Mouse (Mus musculus) liver, postnatal 0 days (tissue): ENCODE data around the gene Kdm1a. TPM values are rescaled to one million over a fixed set of nuclear protein-coding genes. Genes with fewer than 3 reads are reported as not detected.

Experiments
- ATAC-seq: fragments of 200-750 bp; cut with Nextera tagmentation; 2 replicates; pipeline ENCODE4 v1.8.0; 2017; ENCODE audit warnings: mild to moderate bottlenecking, moderate library complexity
- DNase-seq: peaks from one replicate; pipeline ENCODE4 v3.0.0-alpha.2; 2016
- H3K27ac ChIP-seq: fragments of 300-500 bp; sonication (generic); 2 replicates; pipeline ENCODE4 v1.5.1; 2014; ENCODE audit warnings: antibody characterized with exemption, moderate library complexity, mild to moderate bottlenecking, low read depth
- H3K27me3 ChIP-seq: fragments of 300-500 bp; sonication (generic); 2 replicates; pipeline ENCODE4 v1.6.1; 2014; ENCODE audit warnings: low read length, control low read depth, mixed read lengths; ENCODE audit not compliant: insufficient read depth
- H3K36me3 ChIP-seq: fragments of 300-500 bp; sonication (generic); replicated peaks from 2 replicates; pipeline ENCODE4 v1.6.1; 2014; ENCODE audit warnings: mild to moderate bottlenecking, control low read depth, low read length, moderate library complexity, mixed read lengths; ENCODE audit not compliant: insufficient read depth
- H3K4me1 ChIP-seq: fragments of 300-500 bp; sonication (generic); 2 replicates; pipeline ENCODE4 v1.6.1; 2014; ENCODE audit warnings: antibody characterized with exemption, mild to moderate bottlenecking, control low read depth; ENCODE audit not compliant: insufficient read depth
- H3K4me2 ChIP-seq: fragments of 300-500 bp; sonication (generic); 2 replicates; pipeline ENCODE4 v1.6.1; 2014; ENCODE audit warnings: low read depth, mild to moderate bottlenecking, low read length, moderate library complexity, mixed read lengths
- H3K4me3 ChIP-seq: fragments of 300-500 bp; sonication (generic); 2 replicates; pipeline ENCODE4 v1.5.1; 2014; ENCODE audit warnings: low read depth, low read length
- H3K9ac ChIP-seq: fragments of 300-500 bp; sonication (generic); replicated peaks from 2 replicates; pipeline ENCODE4 v1.6.1; 2014; ENCODE audit warnings: mild to moderate bottlenecking, moderate library complexity
- H3K9me3 ChIP-seq: fragments of 300-500 bp; sonication (generic); 2 replicates; pipeline ENCODE4 v1.6.1; 2016; ENCODE audit warnings: mild to moderate bottlenecking, control low read depth, low read length, mixed read lengths
- CTCF ChIP-seq: sonication (generic); IDR thresholded peaks from 2 replicates; pipeline ENCODE4 v1.5.1; 2016; ENCODE audit warnings: antibody characterized with exemption, low read depth
- EP300 ChIP-seq: IDR thresholded peaks from 2 replicates; pipeline ENCODE4 v1.6.1; 2016; ENCODE audit warnings: antibody characterized with exemption, low read depth, mild to moderate bottlenecking
- WGBS: fragments of 180-500 bp; shearing (Covaris S2); extraction: QIAGEN DNeasy Blood & Tissue Kit; methylation state at CpG from one replicate; pipeline ENCODE4 v1.1.7; 2014; ENCODE audit not compliant: insufficient replicate concordance; 5-methylcytosine and 5-hydroxymethylcytosine counted together
- polyA plus RNA-seq: library from polyadenylated mRNA; unstranded; fragments of >200 nt; fragmentation: Nextera tagmentation; extraction: Ambion mirVana; gene quantifications from 2 replicates; pipeline ENCODE4 v1.2.1, GENCODE M21; 2015

Gene Kdm1a
- polyA plus RNA-seq, 1 experiment from 2014 or later = 6.8 TPM

- Histone ChIP-seq H3K4me2 (no peak overlapping the region), H3K27me3 (no peaks in the 10 kb centered on the region), H3K27ac (no peak overlapping the region), H3K9me3 (0 out of 2 replicates have a peak, but pooled peaks cover 3% of the 10 kb centered on the region), H3K9ac (no peak overlapping the region), H3K4me3 (no peak overlapping the region), H3K4me1 (no peaks in the 10 kb centered on the region), H3K36me3 (no peaks in the 10 kb centered on the region)
- peak; percentile 73 for TF ChIP-seq CTCF
- no peak for TF ChIP-seq EP300
- ATAC-seq (0 out of 2 replicates have a peak, but pooled peaks have one; percentile 69), DNase-seq (peak; percentile 58)
- WGBS = 25% methylated on average over 4 of the region's 4 CpGs
Measured at GRCm38 (mm10) chr4:136526412-136526811, 76.1 kb downstream of the Kdm1a start.

GRCm38 (mm10) chr4:136524309-136524708 lies 78.2 kb downstream of the Kdm1a start:
- no peak for TF ChIP-seq EP300
- TF ChIP-seq CTCF = no peak
- peak; percentile 41 for ATAC-seq

GRCm38 (mm10) chr4:136521898-136522297 lies 80.6 kb downstream of the Kdm1a start:
- no peak for TF ChIP-seq EP300
- TF ChIP-seq CTCF = no peak
- Histone ChIP-seq H3K36me3 (no peaks in the 10 kb centered on the region), H3K27ac (no peak overlapping the region), H3K4me3 (no peak overlapping the region), H3K9me3 (no peaks in the 10 kb centered on the region), H3K9ac (no peak overlapping the region), H3K4me2 (no peak overlapping the region), H3K4me1 (no peaks in the 10 kb centered on the region), H3K27me3 (no peaks in the 10 kb centered on the region)
- no peak for DNase-seq
- ATAC-seq = no peak
- 78% methylated on average over 5 of the region's 5 CpGs for WGBS

More at GRCm38 (mm10) chr4:136524309-136524708, 78.2 kb downstream of the Kdm1a start:
- Histone ChIP-seq H3K27me3 (no peaks in the 10 kb centered on the region), H3K4me1 (no peaks in the 10 kb centered on the region), H3K36me3 (no peaks in the 10 kb centered on the region), H3K4me3 (no peak overlapping the region), H3K27ac (no peak overlapping the region), H3K9me3 (0 out of 2 replicates have a peak, but pooled peaks cover 3% of the 10 kb centered on the region), H3K4me2 (no peak overlapping the region), H3K9ac (no peak overlapping the region)
- WGBS = 53% methylated on average over 2 of the region's 2 CpGs
- DNase-seq = no peak

GRCm38 (mm10) chr4:136519866-136520265 lies 82.7 kb downstream of the Kdm1a start:
- TF ChIP-seq CTCF (no peak), EP300 (no peak)
- ATAC-seq (no peak), DNase-seq (no peak)
- Histone ChIP-seq H3K27me3 (no peaks in the 10 kb centered on the region), H3K27ac (no peak overlapping the region), H3K4me2 (no peak overlapping the region), H3K36me3 (no peaks in the 10 kb centered on the region), H3K9ac (no peak overlapping the region), H3K4me3 (no peak overlapping the region), H3K4me1 (no peaks in the 10 kb centered on the region), H3K9me3 (no peaks in the 10 kb centered on the region)

- Histone ChIP-seq H3K4me1 (no peaks in the 10 kb centered on the region), H3K9ac (no peak overlapping the region), H3K27ac (no peak overlapping the region), H3K4me2 (no peak overlapping the region), H3K9me3 (no peaks in the 10 kb centered on the region), H3K36me3 (no peaks in the 10 kb centered on the region), H3K4me3 (no peak overlapping the region), H3K27me3 (no peaks in the 10 kb centered on the region)
- no peak for TF ChIP-seq CTCF
- TF ChIP-seq EP300 = no peak
- WGBS = 52% methylated on average over 2 of the region's 2 CpGs
- DNase-seq = no peak
- ATAC-seq = no peak
Measured at GRCm38 (mm10) chr4:136518576-136518975, 83.9 kb downstream of the Kdm1a start.

GRCm38 (mm10) chr4:136518141-136518540 lies 84.4 kb downstream of the Kdm1a start:
- 72% methylated on average over 2 of the region's 2 CpGs for WGBS
- ATAC-seq (no peak), DNase-seq (no peak)
- Histone ChIP-seq H3K9me3 (no peaks in the 10 kb centered on the region), H3K27me3 (no peaks in the 10 kb centered on the region), H3K27ac (no peak overlapping the region), H3K36me3 (no peaks in the 10 kb centered on the region), H3K4me2 (no peak overlapping the region), H3K9ac (no peak overlapping the region), H3K4me3 (no peak overlapping the region), H3K4me1 (no peaks in the 10 kb centered on the region)
- TF ChIP-seq CTCF = no peak
- no peak for TF ChIP-seq EP300

GRCm38 (mm10) chr4:136512905-136513304 lies 89.6 kb downstream of the Kdm1a start:
- ATAC-seq = no peak
- H3K4me3 ChIP-seq = no peak overlapping the region
- no peaks in the 10 kb centered on the region for H3K36me3 ChIP-seq
- H3K9me3 ChIP-seq = no peaks in the 10 kb centered on the region
- no peak overlapping the region for H3K27ac ChIP-seq
- no peaks in the 10 kb centered on the region for H3K4me1 ChIP-seq
- no peaks in the 10 kb centered on the region for H3K27me3 ChIP-seq
- DNase-seq = no peak
- H3K4me2 ChIP-seq = no peak overlapping the region
- no peak for TF ChIP-seq CTCF
- no peak for TF ChIP-seq EP300
- no peak overlapping the region for H3K9ac ChIP-seq
